Mouse (Mus musculus): ENCODE data around the gene Oas1h. TPM values are rescaled to one million over a fixed set of nuclear protein-coding genes. Genes with fewer than 3 reads are reported as not detected.
"Not testable (repeated sequence)": the region's sequence is repeated elsewhere in the genome, so short reads cannot be mapped to it uniquely, and the experiment has no call there.

Oas1h gene
- polyA plus RNA-seq, 1 experiment = not detected

GRCm38 (mm10) chr5:120890991-120891390 lies 29.8 kb downstream of the Oas1h start:
- Histone ChIP-seq H3K4me1 (ENCODE audit: control insufficient read depth, insufficient read depth, low read length) (no peaks in the 10 kb centered on the region; the same call in 1 of the 2 replicates), H3K27ac (ENCODE audit: control insufficient read depth, insufficient read depth, low read depth, low read length, poor library complexity) (no peak overlapping the region), H3K4me3 (replicated peaks; ENCODE audit: control insufficient read depth, low read depth, low read length) (no peak overlapping the region)
- WGBS = 2% methylated on average over 3 of the region's 3 CpGs
- TF ChIP-seq POLR2A (IDR thresholded peaks at IDR 0.05; ENCODE audit: borderline replicate concordance, control insufficient read depth, low read depth, low read length) (no peak), CTCF (IDR thresholded peaks at IDR 0.05; ENCODE audit: control insufficient read depth, insufficient read depth, low read length) (no peak)

- not testable (repeated sequence) for H3K4me3 ChIP-seq (replicated peaks; ENCODE audit: control insufficient read depth, low read depth, low read length); H3K27ac ChIP-seq (ENCODE audit: control insufficient read depth, insufficient read depth, low read depth, low read length, poor library complexity); H3K4me1 ChIP-seq (ENCODE audit: control insufficient read depth, insufficient read depth, low read length)
- WGBS = 80% methylated on average over 2 of the region's 2 CpGs
These were observed 30.5 kb downstream of the Oas1h start for GRCm38 (mm10) chr5:120891566-120892242.

GRCm38 (mm10) chr5:120892243-120892660 lies 31.0 kb downstream of the Oas1h start:
- WGBS = 76% methylated on average over 2 of the region's 2 CpGs

GRCm38 (mm10) chr5:120893866-120894265 lies 32.6 kb downstream of the Oas1h start:
- WGBS = 96% methylated on average over 4 of the region's 4 CpGs
- H3K27ac ChIP-seq (ENCODE audit: control insufficient read depth, insufficient read depth, low read depth, low read length, poor library complexity); H3K4me3 ChIP-seq (replicated peaks; ENCODE audit: control insufficient read depth, low read depth, low read length); H3K4me1 ChIP-seq (ENCODE audit: control insufficient read depth, insufficient read depth, low read length): not testable (repeated sequence)

More at GRCm38 (mm10) chr5:120892243-120892660, 31.0 kb downstream of the Oas1h start:
- no peak overlapping the region for H3K4me3 ChIP-seq (replicated peaks; ENCODE audit: control insufficient read depth, low read depth, low read length)
- no peaks in the 10 kb centered on the region for H3K4me1 ChIP-seq (ENCODE audit: control insufficient read depth, insufficient read depth, low read length)
- no peak overlapping the region for H3K27ac ChIP-seq (ENCODE audit: control insufficient read depth, insufficient read depth, low read depth, low read length, poor library complexity)
- TF ChIP-seq CTCF (IDR thresholded peaks at IDR 0.05; ENCODE audit: control insufficient read depth, insufficient read depth, low read length) = no peak
- no peak for TF ChIP-seq POLR2A (IDR thresholded peaks at IDR 0.05; ENCODE audit: borderline replicate concordance, control insufficient read depth, low read depth, low read length)

GRCm38 (mm10) chr5:120894692-120895091 lies 33.5 kb downstream of the Oas1h start:
- not testable (repeated sequence) for H3K27ac ChIP-seq (ENCODE audit: control insufficient read depth, insufficient read depth, low read depth, low read length, poor library complexity); H3K4me3 ChIP-seq (replicated peaks; ENCODE audit: control insufficient read depth, low read depth, low read length); H3K4me1 ChIP-seq (ENCODE audit: control insufficient read depth, insufficient read depth, low read length)
- 72% methylated on average over 2 of the region's 2 CpGs for WGBS

GRCm38 (mm10) chr5:120895231-120895900 lies 34.1 kb downstream of the Oas1h start:
- no peak for TF ChIP-seq CTCF (IDR thresholded peaks at IDR 0.05; ENCODE audit: control insufficient read depth, insufficient read depth, low read length)
- TF ChIP-seq POLR2A (IDR thresholded peaks at IDR 0.05; ENCODE audit: borderline replicate concordance, control insufficient read depth, low read depth, low read length) = no peak
- H3K4me3 ChIP-seq (replicated peaks; ENCODE audit: control insufficient read depth, low read depth, low read length) = no peak overlapping the region
- no peaks in the 10 kb centered on the region for H3K4me1 ChIP-seq (ENCODE audit: control insufficient read depth, insufficient read depth, low read length)
- no peak overlapping the region for H3K27ac ChIP-seq (ENCODE audit: control insufficient read depth, insufficient read depth, low read depth, low read length, poor library complexity)
- 88% methylated on average over 11 of the region's 11 CpGs for whole genome bisulfite sequencing

- H3K4me1 ChIP-seq (ENCODE audit: control insufficient read depth, insufficient read depth, low read length) = no peaks in the 10 kb centered on the region
- H3K27ac ChIP-seq (ENCODE audit: control insufficient read depth, insufficient read depth, low read depth, low read length, poor library complexity) = no peak overlapping the region
- 89% methylated on average over 6 of the region's 6 CpGs for WGBS
- TF ChIP-seq POLR2A (IDR thresholded peaks at IDR 0.05; ENCODE audit: borderline replicate concordance, control insufficient read depth, low read depth, low read length) = no peak
- no peak for TF ChIP-seq CTCF (IDR thresholded peaks at IDR 0.05; ENCODE audit: control insufficient read depth, insufficient read depth, low read length)
- no peak overlapping the region for H3K4me3 ChIP-seq (replicated peaks; ENCODE audit: control insufficient read depth, low read depth, low read length)
These were observed 37.1 kb downstream of the Oas1h start for GRCm38 (mm10) chr5:120898307-120898706.

- no peak for TF ChIP-seq POLR2A (IDR thresholded peaks at IDR 0.05; ENCODE audit: borderline replicate concordance, control insufficient read depth, low read depth, low read length)
- no peak for TF ChIP-seq CTCF (IDR thresholded peaks at IDR 0.05; ENCODE audit: control insufficient read depth, insufficient read depth, low read length)
- no peak overlapping the region for H3K27ac ChIP-seq (ENCODE audit: control insufficient read depth, insufficient read depth, low read depth, low read length, poor library complexity)
- H3K4me3 ChIP-seq (replicated peaks; ENCODE audit: control insufficient read depth, low read depth, low read length) = no peak overlapping the region
- H3K4me1 ChIP-seq (ENCODE audit: control insufficient read depth, insufficient read depth, low read length) = no peaks in the 10 kb centered on the region
These were observed 37.5 kb downstream of the Oas1h start for GRCm38 (mm10) chr5:120898726-120899125.

GRCm38 (mm10) chr5:120900666-120901065 lies 39.4 kb downstream of the Oas1h start:
- no peaks in the 10 kb centered on the region; the same call in 1 of the 2 replicates for H3K4me1 ChIP-seq (ENCODE audit: control insufficient read depth, insufficient read depth, low read length)
- no peak overlapping the region for H3K27ac ChIP-seq (ENCODE audit: control insufficient read depth, insufficient read depth, low read depth, low read length, poor library complexity)
- TF ChIP-seq POLR2A (IDR thresholded peaks at IDR 0.05; ENCODE audit: borderline replicate concordance, control insufficient read depth, low read depth, low read length) (no peak), CTCF (IDR thresholded peaks at IDR 0.05; ENCODE audit: control insufficient read depth, insufficient read depth, low read length) (no peak)
- 71% methylated on average over 1 of the region's 1 CpGs for WGBS
- H3K4me3 ChIP-seq (replicated peaks; ENCODE audit: control insufficient read depth, low read depth, low read length) = no peak overlapping the region

All from bone marrow, adult 2 months (tissue).